Mouse (Mus musculus): Measurements from ENCODE around the gene Gm9268. TPM values are rescaled to one million over a fixed set of nuclear protein-coding genes. Genes with fewer than 3 reads are reported as not detected.
"Not testable (repeated sequence)": the region's sequence is repeated elsewhere in the genome, so short reads cannot be mapped to it uniquely, and the experiment has no call there.

Gene Gm9268
- polyA plus RNA-seq (2015; fragmentation: Nextera tagmentation; extraction: Ambion mirVana), result not detected in 2 replicates

DNA sequence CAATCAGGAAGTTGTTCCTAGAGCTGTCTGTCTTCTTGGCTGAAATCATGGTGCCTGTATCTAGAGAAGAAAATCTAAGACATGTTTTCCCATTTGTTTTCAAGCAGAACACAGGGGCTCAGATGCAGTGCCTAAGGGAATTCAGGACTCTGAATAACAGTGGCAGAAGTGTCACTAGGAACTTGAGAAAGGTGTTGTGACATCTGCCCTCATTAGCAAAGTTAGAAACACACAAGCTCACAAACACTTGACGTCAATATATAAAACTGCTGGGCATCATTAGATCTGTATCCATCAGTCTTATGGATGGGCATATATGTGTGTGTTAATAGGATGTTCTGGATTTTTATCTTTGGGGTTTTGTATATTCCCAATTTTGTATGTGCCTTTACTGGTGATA lies at the start of gene Gm9268:
Gene Gm9268, plus strand, starts transcription at position 301 of the 400 bp plus-strand sequence.
- not testable (repeated sequence) for H3K9ac ChIP-seq; H3K4me2 ChIP-seq; H3K4me3 ChIP-seq; H3K36me3 ChIP-seq; H3K27ac ChIP-seq; H3K27me3 ChIP-seq; H3K9me3 ChIP-seq; H3K4me1 ChIP-seq; ATAC-seq (ENCODE audit: borderline replicate concordance, extremely low read depth, low FRiP score, low TSS enrichment)
- WGBS, result no CpG with 5 or more reads among the region's 1 CpGs

DNA sequence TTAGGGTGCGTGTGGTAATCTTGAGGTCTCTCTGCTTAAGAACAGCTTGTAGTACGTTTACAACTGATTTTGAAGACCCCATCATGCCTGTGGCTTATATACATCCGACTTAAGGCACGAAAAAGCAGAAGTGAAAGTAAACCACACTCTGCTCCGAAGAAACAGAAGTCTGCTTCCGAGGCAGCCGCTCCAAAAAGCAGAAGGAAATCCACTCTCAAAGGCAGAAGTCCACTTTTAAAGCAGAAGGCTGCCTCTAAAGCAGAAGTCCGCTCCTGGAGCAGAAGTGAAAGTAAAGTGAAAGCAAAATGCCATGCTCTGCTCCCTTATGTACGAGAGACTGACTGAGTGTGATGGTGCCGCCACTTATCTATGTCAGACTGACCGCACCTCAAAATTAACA lies 38.5 kb upstream of the Gm9268 start:
- no peak overlapping the region for H3K9ac ChIP-seq
- no peaks in the 10 kb centered on the region for H3K36me3 ChIP-seq
- H3K9me3 ChIP-seq, result peaks cover 15% of the 10 kb centered on the region

DNA sequence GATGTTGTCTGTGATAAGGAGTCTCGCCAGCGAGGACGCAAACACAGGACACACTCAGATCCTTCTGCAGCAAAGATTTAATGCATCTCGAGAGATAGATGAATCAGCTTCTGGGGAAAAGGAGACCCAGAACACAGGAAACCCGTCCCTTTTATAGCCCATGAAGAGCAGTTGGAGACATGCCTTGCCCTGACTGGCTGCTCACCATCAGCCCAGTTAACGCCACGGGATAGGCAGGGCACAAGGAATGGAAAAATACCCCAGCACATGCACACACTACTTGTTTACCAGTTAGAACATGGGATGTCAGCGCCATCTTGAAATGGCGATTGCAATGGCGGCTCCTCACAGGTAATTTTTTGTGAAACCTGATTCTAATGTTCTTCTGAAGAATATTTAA lies 37.8 kb upstream of the Gm9268 start:
- Histone ChIP-seq H3K9me3 (peaks cover 15% of the 10 kb centered on the region), H3K4me2 (no peak overlapping the region), H3K9ac (no peak overlapping the region), H3K27me3 (no peaks in the 10 kb centered on the region), H3K4me1 (no peaks in the 10 kb centered on the region), H3K36me3 (no peaks in the 10 kb centered on the region), H3K27ac (no peak overlapping the region), H3K4me3 (no peak overlapping the region)
- 82% methylated on average over 10 of the region's 10 CpGs for WGBS
- ATAC-seq (ENCODE audit: borderline replicate concordance, extremely low read depth, low FRiP score, low TSS enrichment), result no peak

More for the DNA sequence above, 38.5 kb upstream of the Gm9268 start:
- no peak for ATAC-seq (ENCODE audit: borderline replicate concordance, extremely low read depth, low FRiP score, low TSS enrichment)
- Histone ChIP-seq H3K4me1 (no peaks in the 10 kb centered on the region), H3K27me3 (no peaks in the 10 kb centered on the region), H3K27ac (no peak overlapping the region), H3K4me2 (no peak overlapping the region), H3K4me3 (no peak overlapping the region)
- 82% methylated on average over 11 of the region's 11 CpGs for WGBS

DNA sequence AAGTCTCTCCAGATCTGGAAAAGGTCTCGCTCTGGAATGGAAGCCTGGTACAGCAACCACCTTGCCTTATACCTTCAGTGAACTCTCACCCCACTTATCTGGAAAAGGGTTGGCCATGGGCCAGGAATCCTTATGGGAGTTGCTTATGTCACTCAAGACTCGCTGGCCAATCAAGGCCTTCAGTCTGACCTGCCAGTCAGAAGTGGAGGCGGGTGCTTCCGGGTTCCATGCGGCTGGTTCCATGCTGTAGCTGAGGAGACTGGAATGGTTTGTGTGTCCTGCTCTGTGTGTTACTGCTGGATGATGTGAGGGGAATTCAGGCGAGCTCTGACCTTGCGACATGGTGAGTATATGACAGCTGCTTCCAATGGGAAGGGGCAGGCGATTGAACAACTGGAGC lies 59.3 kb downstream of the Gm9268 start:
- no peaks in the 10 kb centered on the region for H3K36me3 ChIP-seq
- H3K4me3 ChIP-seq, result no peak overlapping the region
- no peak; the same call in 1 of the 2 replicates for ATAC-seq (ENCODE audit: borderline replicate concordance, extremely low read depth, low FRiP score, low TSS enrichment)
- no peak overlapping the region for H3K4me2 ChIP-seq
- H3K27ac ChIP-seq, result no peak overlapping the region
- no peak overlapping the region for H3K9ac ChIP-seq
- no peaks in the 10 kb centered on the region for H3K4me1 ChIP-seq
- 87% methylated on average over 8 of the region's 8 CpGs for WGBS
- no peaks in the 10 kb centered on the region for H3K9me3 ChIP-seq
- no peaks in the 10 kb centered on the region for H3K27me3 ChIP-seq

Other genes starting within 250 kb of the Gm9268 start
- not detected in 2 replicates for gene Vmn2r62, start 225.2 kb upstream of the Gm9268 start, polyA plus RNA-seq (2015; fragmentation: Nextera tagmentation; extraction: Ambion mirVana)
- gene Gm2381, start 151.5 kb upstream of the Gm9268 start, polyA plus RNA-seq (2015; fragmentation: Nextera tagmentation; extraction: Ambion mirVana), result not detected in 2 replicates
- gene Vmn2r63, start 84.9 kb upstream of the Gm9268 start, polyA plus RNA-seq (2015; fragmentation: Nextera tagmentation; extraction: Ambion mirVana), result not detected in 2 replicates
- not detected in 2 replicates for gene Zfp936, start 95.5 kb downstream of the Gm9268 start, polyA plus RNA-seq (2015; fragmentation: Nextera tagmentation; extraction: Ambion mirVana)

Measured in lung, embryonic 15.5 days (tissue).